Mouse (Mus musculus) brain, adult 10 weeks (tissue): ENCODE data around the gene Prickle3. TPM values are rescaled to one million over a fixed set of nuclear protein-coding genes. Genes with fewer than 3 reads are reported as not detected.

Source experiments
- polyA plus RNA-seq: library from polyadenylated mRNA; stranded (reverse); fragments of 350-450 nt; fragmentation: Illumina TruSeq; extraction: RNeasy Lipid Tissue Mini Kit (QIAGEN cat#74804); gene quantifications from one replicate; pipeline ENCODE4 v1.2.3, GENCODE M21; 2015; ENCODE audit warnings: low read depth, low replicate concordance

The Prickle3 gene
- 2.5 TPM for polyA plus RNA-seq

DNA sequence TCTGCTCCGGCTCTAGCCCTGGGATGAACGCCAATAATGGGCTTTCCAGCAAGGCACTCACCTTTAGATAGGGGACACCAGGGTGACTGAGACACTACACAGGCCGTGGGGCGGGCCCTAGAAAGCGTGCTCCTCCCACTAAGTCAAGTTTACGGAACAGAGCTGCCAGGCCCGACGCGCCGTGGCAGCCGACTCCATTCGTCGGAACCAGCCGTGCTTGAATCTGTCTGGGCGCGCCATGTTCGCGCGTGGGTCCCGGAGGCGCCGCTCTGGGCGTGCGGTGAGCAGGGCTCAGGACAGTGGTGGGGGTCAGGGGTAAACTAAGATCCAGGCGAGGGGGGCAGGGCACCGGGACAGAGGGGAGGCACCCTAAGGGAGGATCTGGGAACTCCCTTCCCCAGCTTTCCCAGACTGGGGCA lies at the start of gene Prickle3:
Prickle3 (plus strand) TSS at position 40 of the 419 bp plus-strand sequence.

DNA sequence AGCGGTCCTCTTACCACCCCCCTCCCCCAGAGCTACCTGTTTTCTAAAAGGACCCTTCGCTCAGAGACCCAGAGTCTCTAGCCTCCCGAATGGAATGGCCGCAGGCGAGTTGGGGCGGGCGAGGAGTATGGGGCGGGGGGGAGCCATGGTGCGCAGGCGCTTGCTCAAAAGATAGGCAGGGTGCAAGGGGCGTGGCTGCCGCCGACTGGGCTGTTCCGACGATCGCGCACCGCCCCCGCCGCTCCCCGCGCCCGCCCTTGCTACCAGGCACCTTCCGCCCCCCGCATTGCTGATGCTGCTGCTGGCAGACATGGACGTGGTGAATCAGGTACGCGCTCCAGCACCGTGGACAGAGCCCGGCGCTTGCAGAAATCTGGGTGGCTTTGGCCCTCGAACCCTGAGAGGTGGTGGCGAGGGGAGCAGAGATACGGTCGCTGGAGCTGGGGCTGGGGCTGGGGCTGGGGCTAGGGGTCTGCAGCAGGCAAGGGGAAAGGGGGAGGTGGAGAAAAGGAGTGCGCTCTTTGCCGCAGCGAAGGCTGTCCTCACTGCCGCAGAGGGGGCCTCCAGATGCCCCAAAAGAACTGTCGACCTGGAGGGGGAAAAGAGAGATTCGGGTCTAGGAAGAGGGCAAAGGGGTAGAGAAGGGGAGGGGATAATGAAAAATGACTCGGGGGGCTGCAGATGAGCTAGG lies 18.5 kb upstream of the Prickle3 start, which contains the start of gene Syp:
Syp (plus strand) TSS at position 71 of the 691 bp plus-strand sequence.

DNA sequence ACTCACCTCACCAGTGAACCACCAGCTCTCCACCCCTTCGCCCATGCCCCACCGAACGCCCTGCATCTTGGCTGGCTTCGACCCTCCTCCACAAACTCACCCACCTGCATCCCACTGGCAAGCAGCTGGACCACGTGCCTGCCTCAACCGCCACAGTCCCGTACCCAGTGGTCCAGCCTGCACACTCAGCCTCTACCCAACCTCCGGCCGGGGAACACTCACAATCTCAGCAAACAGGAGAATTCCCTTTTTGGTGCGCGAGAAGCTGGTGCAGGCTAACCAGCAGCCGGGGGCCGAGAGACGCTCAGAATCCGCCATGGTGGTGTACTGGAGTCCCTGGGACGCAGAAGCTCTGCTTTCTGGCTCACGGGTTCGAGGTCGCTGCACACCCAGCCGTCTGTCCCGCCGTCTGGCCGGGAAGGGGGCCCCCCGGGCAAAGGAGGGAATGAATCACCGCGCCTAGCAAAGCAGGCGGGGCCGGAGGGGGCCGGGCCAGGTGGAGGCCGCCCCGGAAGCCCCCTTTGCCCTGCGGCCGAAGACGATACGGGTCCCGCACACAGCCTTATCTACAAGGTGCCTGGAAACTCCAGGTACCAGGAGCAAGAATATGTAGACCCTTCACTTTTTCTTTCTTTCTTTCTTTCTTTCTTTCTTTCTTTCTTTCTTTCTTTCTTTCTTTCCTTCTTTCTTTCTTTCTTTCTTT lies 14.0 kb downstream of the Prickle3 start, which contains the start of gene Plp2:
Plp2 (minus strand) TSS at position 470 of the 703 bp plus-strand sequence.

DNA sequence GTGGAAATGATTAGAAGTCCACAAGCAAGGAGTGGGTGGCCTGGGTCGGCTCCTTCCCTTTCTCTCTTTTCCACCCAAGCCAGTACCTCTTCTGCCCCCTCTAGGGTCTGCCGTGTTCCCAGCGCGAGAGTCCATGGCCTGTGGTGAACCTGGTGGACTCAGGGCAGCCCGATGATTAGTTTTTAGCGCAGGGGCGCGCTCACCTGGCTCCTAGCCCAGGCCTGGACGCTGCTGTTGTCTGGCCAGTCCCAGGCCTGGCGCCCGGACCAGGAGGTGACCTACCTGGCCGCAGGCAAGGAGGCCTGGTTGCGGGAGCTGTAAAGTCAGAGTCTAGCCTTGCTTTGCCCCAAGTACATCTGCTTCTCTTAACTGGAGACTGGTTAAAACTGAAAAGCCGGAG lies 23.8 kb downstream of the Prickle3 start, which contains the start of gene Magix:
Magix (minus strand) TSS at position 388 of the 400 bp plus-strand sequence.

DNA sequence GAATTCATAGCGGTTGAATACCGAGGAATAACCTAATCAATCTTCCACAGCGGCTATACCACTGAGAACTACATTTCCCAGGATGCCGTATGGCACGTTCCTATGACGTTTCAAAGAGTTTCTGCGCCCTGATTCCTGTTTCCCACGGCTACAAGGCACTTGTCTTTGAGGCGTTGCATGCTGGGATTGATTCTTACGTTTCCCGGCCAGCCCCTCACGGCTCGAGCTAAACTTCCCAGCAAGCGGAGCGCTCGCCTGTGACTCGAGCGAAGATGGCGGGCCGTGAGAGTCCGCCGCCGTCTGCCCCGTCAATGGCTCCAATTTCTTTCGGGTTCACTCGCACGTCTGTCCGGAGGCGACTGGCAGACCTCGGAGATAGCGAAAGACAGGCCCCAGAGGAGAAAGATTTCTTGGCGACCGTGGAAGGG lies 39.9 kb downstream of the Prickle3 start, which contains the start of gene Gpkow:
Gpkow (plus strand) TSS at position 178 of the 428 bp plus-strand sequence.

DNA sequence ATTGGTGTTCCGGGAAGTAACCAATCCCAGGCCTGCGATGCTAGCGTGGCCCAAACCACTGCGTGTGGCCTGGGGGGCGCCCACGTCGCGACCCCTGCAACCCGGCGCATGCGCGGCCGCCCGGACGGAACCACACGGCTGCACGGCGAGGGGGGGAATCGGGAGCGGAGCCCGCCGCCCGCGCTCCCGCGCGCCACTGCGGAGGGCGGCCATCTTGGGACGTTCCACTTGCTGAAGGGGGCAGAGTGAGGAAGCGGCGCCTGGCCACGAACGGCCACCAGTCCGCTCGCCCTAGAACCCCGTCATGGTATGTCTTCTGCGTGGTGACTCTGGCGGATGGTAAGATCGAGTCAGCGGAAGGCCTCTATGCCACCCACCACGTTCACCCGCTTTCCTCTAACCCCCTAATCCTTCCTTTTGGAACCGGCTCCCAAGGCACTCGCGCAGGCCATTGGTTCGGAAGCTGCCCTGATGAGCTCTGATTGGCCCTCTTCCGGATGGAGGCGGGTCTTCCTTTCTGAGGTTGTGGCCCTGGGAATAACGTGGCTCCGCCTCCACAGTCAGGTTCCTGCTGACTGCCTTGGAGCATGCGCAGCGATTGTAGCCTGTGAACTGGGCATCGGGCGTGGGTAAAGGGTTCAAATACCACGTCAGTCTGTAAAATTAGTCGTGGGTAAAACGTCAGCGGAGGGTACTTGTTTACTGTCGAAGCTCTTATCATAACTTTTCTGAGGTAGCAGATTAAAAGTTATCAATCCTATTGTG lies 57.3 kb downstream of the Prickle3 start, which contains the start of gene Wdr45:
Wdr45 (plus strand) TSS at position 199 of the 765 bp plus-strand sequence.

Other genes with a start within 250 kb of the Prickle3 start
- gene Foxp3, start 83.6 kb upstream of the Prickle3 start, polyA plus RNA-seq = not detected
- 17.3 TPM for gene Ppp1r3f, start 83.0 kb upstream of the Prickle3 start, polyA plus RNA-seq
- gene Ccdc22, start 51.7 kb upstream of the Prickle3 start, polyA plus RNA-seq = 26.3 TPM
- 0.07 TPM for gene Cacna1f, start 50.2 kb upstream of the Prickle3 start, polyA plus RNA-seq
- 1,230 TPM for gene Syp, start 18.8 kb upstream of the Prickle3 start, polyA plus RNA-seq
- gene Plp2, start 14.1 kb downstream of the Prickle3 start, polyA plus RNA-seq = 11.6 TPM
- gene Magix, start 24.0 kb downstream of the Prickle3 start, polyA plus RNA-seq = 0.33 TPM
- 41.6 TPM for gene Gpkow, start 39.9 kb downstream of the Prickle3 start, polyA plus RNA-seq
- 61.8 TPM for gene Wdr45, start 57.1 kb downstream of the Prickle3 start, polyA plus RNA-seq
- gene Gm45208, start 65.0 kb downstream of the Prickle3 start, polyA plus RNA-seq = not detected
- 124 TPM for gene Praf2, start 71.2 kb downstream of the Prickle3 start, polyA plus RNA-seq
- 6.7 TPM for gene Ccdc120, start 93.6 kb downstream of the Prickle3 start, polyA plus RNA-seq
- gene Tfe3, start 105.3 kb downstream of the Prickle3 start, polyA plus RNA-seq = 24.9 TPM
- 88.6 TPM for gene Gripap1, start 132.5 kb downstream of the Prickle3 start, polyA plus RNA-seq
- gene Kcnd1, start 165.0 kb downstream of the Prickle3 start, polyA plus RNA-seq = 6.4 TPM
- gene Otud5, start 184.1 kb downstream of the Prickle3 start, polyA plus RNA-seq = 71.5 TPM
- 47.5 TPM for gene Pim2, start 221.0 kb downstream of the Prickle3 start, polyA plus RNA-seq
- gene Slc35a2, start 226.8 kb downstream of the Prickle3 start, polyA plus RNA-seq = 30.6 TPM
- 133 TPM for gene Pqbp1, start 242.0 kb downstream of the Prickle3 start, polyA plus RNA-seq
- 29.9 TPM for gene Timm17b, start 242.1 kb downstream of the Prickle3 start, polyA plus RNA-seq